Mouse (Mus musculus) yolk sac, embryonic 10.5 days (tissue): ENCODE results near the gene Snrnp200.
A peak's percentile ranks its signal among the peaks of the same experiment; 100 is the strongest.
"Not testable (repeated sequence)": the region's sequence is repeated elsewhere in the genome, so short reads cannot be mapped to it uniquely, and the experiment has no call there.

Experiments
- DNase-seq: peaks from one replicate; pipeline ENCODE4 v3.0.0-alpha.2; 2017; ENCODE audit warnings: low spot score

Snrnp200 gene

DNA sequence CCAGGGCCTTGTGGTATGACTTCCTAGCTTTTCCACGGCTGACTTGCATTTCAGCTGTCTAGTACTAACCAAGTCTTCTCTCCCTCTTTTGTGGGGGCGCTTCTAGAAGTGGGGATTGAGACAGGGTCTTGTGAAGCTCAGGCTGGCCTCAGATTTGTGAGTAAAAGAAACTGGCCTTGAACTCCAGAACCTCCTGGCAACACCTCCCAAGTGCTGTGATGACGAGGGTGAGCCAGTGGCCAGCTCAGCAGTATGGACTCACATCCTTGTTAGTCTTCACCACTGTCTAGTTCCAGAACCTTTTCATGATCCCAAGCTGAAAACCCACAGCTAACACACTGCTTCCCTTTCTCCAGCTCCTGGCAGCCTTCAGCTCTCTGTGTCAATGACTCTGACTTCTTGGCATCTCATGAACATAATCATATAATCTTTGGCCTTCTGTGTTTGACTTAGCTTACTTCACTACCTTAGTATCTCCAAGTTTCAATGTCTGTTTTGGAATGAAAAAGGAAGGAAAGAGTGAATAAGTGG lies 46.5 kb downstream of the Snrnp200 start:
- no peak for DNase-seq

DNA sequence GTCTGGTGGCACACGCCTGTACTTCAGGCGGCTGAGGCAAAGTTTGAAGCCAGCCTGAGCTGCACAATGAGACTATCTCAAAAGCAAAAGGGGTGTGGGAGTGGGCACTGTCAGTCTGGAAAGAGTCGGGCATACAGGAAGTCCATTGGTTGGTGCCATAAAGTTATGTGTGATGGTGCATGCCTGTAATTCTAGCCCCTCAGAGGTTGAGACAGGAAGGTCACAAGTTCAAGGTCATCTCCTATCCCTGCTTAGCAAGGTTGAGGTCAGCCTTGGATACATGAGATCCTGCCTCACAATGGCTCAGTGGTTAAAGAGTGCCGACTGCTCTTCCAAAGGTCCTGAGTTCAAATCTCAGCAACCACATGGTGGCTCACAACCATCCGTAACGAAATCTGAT lies 47.1 kb downstream of the Snrnp200 start:
- no peak for DNase-seq

DNA sequence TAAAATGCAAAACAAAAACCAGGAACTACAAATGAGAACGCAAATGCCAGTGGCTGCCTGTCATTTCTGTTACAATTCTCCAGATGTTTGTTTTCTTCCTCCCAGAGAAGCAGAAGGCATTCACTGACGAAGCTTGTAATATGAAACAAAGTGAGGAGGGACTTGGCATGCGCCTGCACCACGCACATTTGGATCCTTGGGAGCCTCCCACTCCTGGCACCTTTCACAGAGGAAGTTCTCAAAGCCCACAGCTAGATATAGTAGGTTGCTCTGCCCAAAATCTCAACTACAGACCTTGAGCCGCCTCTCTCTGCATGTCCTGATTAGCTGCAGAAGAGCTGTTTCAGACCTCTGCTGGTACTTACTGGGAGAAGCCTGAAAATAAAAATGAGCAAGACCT lies 51.2 kb downstream of the Snrnp200 start:
- no peak for DNase-seq

DNA sequence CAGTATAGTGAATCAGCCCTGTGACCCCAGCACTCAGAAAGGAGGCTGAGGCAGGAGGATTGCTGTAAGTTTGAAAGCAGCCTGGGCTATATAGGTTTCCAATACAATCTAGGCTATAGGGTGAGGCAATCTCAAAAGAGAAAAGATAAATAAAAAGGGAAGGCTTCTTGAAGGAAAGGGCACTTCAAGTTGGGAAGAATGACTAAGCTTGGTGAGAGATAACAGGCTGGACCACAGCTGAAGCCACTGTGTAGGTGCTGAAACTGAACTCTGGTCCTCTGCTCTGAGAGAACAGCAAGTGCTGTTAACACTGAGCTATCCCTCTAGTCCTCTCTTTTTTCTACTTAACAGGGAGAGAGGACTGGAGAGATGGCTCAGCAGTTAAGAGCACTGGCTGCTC lies 54.3 kb downstream of the Snrnp200 start:
- no peak for DNase-seq

DNA sequence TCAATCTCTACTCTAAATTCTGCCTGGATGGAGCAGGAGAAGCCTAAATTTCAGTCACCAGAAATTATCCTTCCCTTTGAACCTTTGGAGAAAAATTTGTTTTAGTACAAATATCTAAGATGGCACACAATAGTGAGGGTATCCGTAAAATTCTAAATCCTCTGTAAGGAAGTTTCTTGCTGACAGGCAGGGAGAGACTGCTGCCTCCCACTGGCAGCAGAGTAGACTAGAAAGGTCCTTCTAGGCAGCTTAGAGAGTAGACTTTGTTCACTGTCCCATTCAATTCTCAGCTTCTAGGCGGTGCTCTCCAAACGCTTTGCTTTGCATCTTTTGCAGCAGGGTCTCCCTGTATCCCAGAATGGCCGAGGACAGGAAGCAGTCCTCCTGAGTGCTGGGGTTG lies 59.7 kb downstream of the Snrnp200 start:
- no peak for DNase-seq

DNA sequence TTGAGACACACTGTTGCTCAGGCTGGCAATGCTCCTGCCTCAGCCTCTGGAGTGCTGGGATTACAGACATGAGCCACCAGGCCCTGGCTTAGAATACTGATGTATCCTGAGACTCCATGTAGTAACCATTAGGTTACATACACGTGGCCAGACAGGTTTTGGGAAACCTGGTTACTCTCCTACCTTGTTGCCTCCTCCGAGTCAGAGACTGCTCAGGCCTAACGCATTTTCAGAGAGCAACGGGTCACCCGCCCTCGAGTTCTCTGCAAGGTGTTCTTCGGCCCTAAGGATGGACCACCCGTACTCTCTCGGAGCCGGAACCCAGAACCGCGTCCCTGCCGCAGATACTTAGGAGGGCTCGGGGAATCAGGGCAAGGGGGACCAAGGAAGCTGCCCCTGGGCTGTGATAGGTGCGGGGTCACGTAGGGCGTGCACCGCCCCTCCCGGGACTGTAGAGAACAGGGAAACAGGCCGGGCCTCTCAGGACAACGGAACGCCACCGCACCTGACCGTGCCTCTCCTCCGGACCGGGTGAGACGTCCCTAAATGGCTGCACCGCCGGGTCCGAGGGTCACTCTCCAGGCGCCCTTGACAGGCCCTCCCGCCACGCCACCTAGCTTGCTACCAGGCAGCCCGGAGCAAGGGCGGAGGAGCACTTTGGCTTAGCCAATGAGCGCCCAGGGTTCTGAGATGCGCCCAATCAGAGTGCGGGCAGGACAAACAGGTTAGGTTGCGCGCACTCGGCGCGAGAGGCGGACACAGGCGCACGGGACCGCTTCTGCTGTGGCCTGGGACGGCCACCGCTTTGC lies 61.5 kb downstream of the Snrnp200 start, which contains the start of gene Stard7:
TSS of gene Stard7 (plus strand) at position 728 of the 809 bp plus-strand sequence.
- DNase-seq, result peak; percentile 98

DNA sequence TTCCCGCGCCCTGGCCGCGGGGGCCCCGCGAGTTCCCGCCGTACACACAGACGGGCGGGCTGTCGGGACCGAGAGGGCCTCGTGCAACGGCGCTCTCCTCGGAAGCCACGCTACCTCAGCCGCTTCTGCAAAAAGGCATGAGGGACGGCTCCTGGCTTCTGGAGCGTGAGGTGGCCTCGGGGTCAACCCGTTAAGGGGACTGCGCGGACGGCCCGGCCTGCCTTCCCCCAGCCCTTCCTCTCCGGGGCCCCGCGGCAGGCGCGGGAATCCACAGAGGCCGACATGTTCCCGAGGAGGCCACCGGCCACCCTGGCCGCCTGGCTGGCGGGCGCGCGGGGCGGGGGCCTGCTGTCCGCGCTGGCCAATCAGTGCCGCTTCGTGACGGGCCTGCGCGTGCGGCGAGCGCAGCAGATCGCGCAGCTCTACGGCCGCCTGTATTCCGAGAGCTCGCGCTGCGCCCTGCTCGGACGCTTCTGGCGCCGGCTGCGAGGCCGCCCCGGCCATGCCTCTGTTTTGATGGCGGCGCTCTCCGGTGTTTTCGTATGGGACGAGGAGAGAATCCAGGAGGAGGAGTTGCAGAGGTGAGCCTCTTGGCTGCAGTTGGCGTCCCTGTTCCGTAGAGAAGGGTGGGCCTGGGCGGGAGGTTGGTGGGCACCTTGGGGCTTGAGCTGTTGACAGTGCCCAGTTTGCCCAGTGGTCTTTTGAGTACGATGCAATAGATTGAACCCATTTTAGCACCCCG lies 62.3 kb downstream of the Snrnp200 start:
- DNase-seq, result peak; percentile 82

DNA sequence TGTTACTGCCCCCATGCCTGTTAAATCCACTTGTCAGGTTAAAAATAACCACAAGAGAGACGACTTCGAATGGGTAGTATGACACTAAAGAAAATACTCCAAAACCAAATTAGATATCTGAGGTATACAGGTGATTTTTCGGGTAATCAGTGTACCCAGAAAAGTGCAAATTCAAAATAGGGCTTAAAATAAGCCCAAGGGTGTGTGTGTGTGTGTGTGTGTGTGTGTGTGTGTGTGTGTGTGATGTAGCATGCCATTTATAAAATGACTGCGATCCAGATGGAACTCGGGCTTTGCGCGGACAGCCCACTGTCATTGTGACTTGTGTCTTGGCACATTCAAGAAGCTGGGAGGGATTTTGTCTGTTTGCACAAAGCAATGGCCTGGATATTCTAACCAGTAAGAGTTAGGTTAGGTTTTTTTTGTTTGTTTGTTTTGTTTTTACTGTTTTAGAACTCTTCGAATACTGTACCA lies 62.9 kb downstream of the Snrnp200 start:
- DNase-seq, result no peak

DNA sequence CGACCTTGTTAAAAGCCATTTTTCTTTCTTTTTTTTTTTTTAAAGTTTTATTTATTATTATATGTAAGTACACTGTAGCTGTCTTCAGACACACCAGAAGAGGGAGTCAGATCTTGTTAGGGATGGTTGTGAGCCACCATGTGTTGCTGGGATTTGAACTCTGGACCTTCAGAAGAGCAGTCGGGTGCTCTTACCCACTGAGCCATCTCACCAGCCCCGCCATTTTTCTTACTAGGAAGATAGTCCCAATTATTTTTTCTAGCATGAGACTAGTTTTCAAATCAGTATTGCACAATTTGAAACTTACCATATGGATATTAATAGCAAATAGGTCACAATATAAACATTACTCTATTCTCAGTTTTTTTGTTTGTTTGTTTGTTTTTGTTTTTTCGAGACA lies 63.9 kb downstream of the Snrnp200 start:
- not testable (repeated sequence) for DNase-seq

DNA sequence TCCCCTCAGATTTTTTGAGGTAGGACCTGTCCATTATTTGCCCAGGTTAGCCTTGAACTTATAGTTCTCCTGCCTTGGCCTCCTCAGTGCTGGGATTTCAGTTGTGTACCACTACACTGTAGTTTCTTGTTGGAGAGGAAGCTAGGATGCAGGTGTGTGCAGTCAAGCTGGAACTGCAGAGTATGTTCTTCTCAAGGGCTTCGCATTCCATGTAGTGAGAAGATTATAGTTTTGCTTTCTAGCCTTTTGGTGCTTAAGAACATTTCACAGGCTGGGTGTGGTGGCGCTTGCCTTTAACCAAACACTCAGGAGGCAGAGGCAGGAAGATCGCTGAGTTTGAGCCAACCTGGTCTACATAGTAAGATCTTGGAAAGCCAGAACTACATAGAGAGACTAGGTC lies 64.6 kb downstream of the Snrnp200 start:
- DNase-seq, result no peak

DNA sequence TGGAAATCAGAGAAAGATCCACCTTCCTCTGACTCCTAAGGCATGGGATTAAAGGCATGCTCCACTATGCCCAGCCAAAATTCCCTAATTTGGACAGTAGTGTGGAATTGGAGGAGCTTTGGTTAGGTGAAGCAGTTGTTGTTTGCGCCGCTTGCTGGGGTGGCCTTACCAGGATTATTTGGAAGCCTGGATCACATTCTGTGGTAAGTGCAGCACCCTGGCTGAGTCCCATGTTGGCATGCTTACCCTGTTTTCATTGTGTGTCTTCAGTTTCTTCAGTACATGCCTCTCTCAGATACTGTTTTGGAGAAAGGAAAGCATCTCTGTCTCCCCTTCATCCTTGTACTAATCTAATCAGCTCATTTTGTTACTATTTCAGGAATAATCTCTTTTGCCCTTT lies 66.4 kb downstream of the Snrnp200 start:
- no peak for DNase-seq

DNA sequence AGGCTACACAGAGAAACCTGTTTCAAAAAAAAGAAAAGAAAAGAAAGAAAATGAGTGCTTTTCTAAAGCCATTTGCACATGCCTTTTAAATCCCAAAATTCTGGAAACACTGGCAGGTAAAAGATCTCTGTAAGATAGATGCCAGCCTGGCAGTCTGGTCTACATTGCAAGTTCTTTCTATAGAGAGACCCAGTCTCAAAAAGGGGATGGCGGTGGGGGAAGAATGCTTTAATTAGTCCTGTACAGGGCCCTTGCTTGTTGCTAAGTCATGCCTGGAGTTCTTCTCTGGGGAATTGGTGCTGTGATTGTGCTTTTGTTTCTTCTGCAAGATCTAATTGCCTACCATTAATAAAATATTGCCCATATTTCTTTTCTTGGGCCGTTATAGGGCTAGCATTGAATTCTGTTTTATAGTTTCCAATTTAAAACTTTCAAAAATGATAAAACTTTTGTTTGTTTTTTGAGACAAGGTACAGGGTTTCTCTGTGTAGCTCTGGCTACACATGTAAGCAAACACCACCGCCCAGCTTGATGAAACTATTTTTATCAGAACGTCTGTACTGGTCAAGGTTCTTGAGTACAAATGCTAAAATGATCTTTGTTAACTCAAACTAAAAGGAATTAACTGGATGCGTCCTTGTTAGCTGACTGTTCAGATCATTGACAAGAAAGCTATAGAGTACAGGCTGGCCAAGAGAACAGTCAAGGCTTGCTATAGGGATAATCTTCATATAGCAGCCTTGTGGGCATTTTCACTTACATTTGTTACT lies 67.5 kb downstream of the Snrnp200 start:
- no peak for DNase-seq

DNA sequence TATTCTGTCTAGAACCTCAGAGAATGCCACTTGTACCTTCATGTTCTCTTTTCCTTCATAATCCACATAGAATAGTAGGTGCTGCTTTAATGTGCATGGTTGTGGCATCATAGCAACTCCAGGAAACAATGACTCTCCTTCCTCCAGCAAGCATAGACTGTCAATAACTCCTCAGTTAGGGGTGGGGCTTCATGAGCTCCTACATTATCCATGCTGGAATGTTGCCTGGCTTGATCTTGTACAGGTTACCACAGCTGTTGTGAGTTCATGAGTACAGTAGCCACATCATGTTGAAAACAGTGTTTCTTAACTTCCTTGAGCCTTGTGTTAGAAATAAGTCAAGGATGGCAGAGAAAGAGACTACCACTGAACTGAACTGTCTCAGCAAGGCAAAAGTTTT lies 70.0 kb downstream of the Snrnp200 start:
- no peak for DNase-seq
